Mouse (Mus musculus) kidney, embryonic 14.5 days (tissue): ENCODE measurements around the gene Ltb. TPM values are rescaled to one million over a fixed set of nuclear protein-coding genes. Genes with fewer than 3 reads are reported as not detected.

Experiments
- ATAC-seq: fragments of 200-750 bp; cut with Nextera tagmentation; 2 replicates; pipeline ENCODE4 v1.8.0; 2017; ENCODE audit warnings: moderate number of reproducible peaks, mild to moderate bottlenecking, moderate TSS enrichment, moderate library complexity; ENCODE audit not compliant: low FRiP score, low TSS enrichment
- H3K27ac ChIP-seq: fragments of 300-500 bp; sonication (generic); 2 replicates; pipeline ENCODE4 v1.5.1; 2014; ENCODE audit warnings: low read depth, mild to moderate bottlenecking, low read length, moderate library complexity, mixed read lengths
- H3K27me3 ChIP-seq: fragments of 300-500 bp; sonication (generic); 2 replicates; pipeline ENCODE4 v1.6.1; 2014; ENCODE audit warnings: mild to moderate bottlenecking, low read length; ENCODE audit not compliant: control insufficient read depth, insufficient read depth
- H3K36me3 ChIP-seq: fragments of 300-500 bp; sonication (generic); 2 replicates; pipeline ENCODE4 v1.6.1; 2014; ENCODE audit warnings: low read length, mixed read lengths; ENCODE audit not compliant: control insufficient read depth, insufficient read depth
- H3K4me1 ChIP-seq: fragments of 300-500 bp; sonication (generic); 2 replicates; pipeline ENCODE4 v1.6.1; 2014; ENCODE audit warnings: low read length, mixed read lengths; ENCODE audit not compliant: control insufficient read depth, insufficient read depth
- H3K4me2 ChIP-seq: fragments of 300-500 bp; sonication (generic); replicated peaks from 2 replicates; pipeline ENCODE4 v1.6.1; 2014; ENCODE audit warnings: low read depth, mild to moderate bottlenecking, low read length
- H3K4me3 ChIP-seq: fragments of 300-500 bp; sonication (generic); 2 replicates; pipeline ENCODE4 v1.5.1; 2014; ENCODE audit warnings: mild to moderate bottlenecking, low read length
- H3K9ac ChIP-seq: fragments of 300-500 bp; sonication (generic); 2 replicates; pipeline ENCODE4 v1.6.1; 2014; ENCODE audit warnings: low read depth, mild to moderate bottlenecking, low read length, moderate library complexity
- H3K9me3 ChIP-seq: fragments of 300-500 bp; sonication (generic); 2 replicates; pipeline ENCODE4 v1.6.1; 2016; ENCODE audit warnings: low read length; ENCODE audit not compliant: control insufficient read depth
- WGBS: fragments of 180-500 bp; shearing (Covaris S2); extraction: QIAGEN DNeasy Blood & Tissue Kit; methylation state at CpG from one replicate; pipeline ENCODE4 v1.1.7; 2014; 5-methylcytosine and 5-hydroxymethylcytosine counted together
- polyA plus RNA-seq: library from polyadenylated mRNA; unstranded; fragments of >200 nt; fragmentation: Nextera tagmentation; extraction: Ambion mirVana; gene quantifications from 2 replicates; pipeline ENCODE4 v1.2.1, GENCODE M21; 2014

Ltb gene
- polyA plus RNA-seq, 1 experiment from 2014 or later: 0.34 TPM

DNA sequence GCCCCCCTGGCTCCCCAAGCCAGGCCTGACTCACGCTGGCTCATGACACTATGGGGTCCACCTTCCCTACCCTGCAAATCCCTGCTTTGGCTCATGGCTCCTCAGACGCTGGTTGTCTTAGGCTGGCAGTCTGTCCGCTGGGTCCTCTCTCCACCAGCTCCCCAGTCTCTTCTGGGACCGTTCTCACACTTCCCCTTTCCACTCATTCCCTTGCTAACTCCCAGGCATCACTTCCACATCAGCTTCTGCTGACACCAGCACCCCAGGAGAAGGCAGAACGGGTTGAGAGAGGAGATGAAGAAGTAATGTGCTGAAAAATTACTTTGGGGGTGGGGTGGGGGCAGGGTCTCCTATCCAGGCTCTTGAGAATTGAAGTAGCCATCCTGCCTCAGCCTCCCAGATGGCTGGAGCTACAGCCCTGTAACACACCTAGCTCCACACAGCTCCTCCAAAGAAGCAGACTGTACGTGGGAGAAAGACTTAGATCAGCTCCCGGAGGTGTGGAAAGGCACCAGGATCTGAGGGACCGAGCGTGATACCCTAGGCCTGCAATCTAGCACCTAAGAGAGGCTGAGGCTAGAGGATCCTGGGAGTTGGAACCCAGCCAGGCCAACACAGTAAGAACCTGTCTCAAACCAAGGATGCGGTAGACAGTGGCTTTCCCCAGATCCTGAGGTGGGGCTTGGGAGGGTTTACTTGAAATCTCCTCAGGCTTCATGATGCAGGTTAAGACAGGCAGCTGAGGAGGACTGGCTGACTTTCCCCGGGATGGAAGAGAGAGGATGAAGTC is 21.6 kb upstream of the Ltb start:
- ATAC-seq: no peak
- WGBS: 72% methylated on average over 11 of the region's 11 CpGs
- no peaks in the 10 kb centered on the region for H3K9me3 ChIP-seq

DNA sequence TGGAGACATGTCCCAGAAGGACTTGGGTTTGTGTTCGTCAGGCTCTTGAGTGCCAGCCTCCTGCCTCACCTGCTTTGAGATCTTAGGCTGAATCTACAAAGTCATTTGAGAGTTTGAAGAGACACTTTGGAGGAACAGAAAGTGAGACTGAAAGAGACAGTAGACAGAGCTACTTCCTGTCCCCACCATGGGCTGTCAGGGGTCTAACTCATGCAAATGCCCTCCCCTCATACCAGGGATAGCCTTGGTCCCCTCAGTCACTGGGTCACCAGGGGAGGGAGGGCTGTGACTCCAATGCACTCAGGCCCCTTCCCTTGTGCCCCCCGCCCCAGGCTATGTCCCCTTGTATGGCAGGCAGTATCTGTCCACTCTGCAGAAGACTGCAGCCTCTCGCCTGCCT is 20.9 kb upstream of the Ltb start:
- Histone ChIP-seq H3K4me3 (no peak overlapping the region), H3K27ac (no peak overlapping the region), H3K9ac (no peak overlapping the region), H3K4me2 (no peak overlapping the region), H3K27me3 (no peaks in the 10 kb centered on the region), H3K36me3 (no peaks in the 10 kb centered on the region), H3K4me1 (no peaks in the 10 kb centered on the region), H3K9me3 (no peaks in the 10 kb centered on the region)
- ATAC-seq: no peak
- 77% methylated on average over 3 of the region's 3 CpGs for WGBS

More for the DNA sequence above, 21.6 kb upstream of the Ltb start:
- no peaks in the 10 kb centered on the region for H3K36me3 ChIP-seq
- no peaks in the 10 kb centered on the region for H3K4me1 ChIP-seq
- no peak overlapping the region for H3K4me2 ChIP-seq
- no peak overlapping the region for H3K27ac ChIP-seq
- H3K27me3 ChIP-seq: no peaks in the 10 kb centered on the region
- no peak overlapping the region for H3K4me3 ChIP-seq
- H3K9ac ChIP-seq: no peak overlapping the region

DNA sequence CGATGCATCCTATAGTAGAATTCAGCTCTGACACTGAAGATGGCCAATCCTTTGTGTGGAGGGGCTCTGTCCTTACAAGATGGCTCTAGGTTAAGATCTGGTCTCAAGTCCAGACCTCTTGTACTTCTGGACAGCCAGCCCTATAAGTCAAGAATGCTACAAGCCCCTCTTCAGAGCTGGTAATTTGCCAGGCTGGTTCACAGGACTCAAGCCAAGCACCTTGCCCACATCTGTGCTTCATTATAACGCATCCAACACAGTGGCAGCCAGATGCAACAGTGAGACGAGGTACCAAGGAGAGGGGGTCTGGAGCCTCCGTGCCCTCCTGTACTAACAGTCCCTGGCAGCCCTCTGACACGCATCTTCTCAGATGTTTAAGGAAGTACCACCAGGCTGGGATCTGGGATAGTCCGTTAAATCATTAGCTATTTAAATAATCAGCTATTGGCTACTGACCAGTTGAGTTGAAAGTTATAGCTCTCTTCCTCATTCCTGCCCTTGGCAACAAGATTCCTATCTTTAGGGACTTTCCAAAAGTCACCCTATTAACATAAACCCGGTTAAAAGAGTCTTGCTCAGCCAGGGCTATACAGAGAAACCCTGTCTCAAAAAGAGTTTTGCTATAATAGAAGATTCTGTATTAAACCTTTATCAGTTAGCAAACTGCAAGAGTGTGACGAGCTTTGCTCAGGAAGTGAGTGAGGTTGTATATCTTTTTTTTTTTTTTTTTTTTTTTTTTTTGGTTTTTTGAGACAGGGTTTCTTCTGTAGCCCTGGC is 19.9 kb upstream of the Ltb start:
- 67% methylated on average over 8 of the region's 8 CpGs for WGBS
- no peak overlapping the region for H3K27ac ChIP-seq
- ATAC-seq: no peak
- no peaks in the 10 kb centered on the region for H3K9me3 ChIP-seq
- H3K9ac ChIP-seq: no peak overlapping the region
- H3K27me3 ChIP-seq: no peaks in the 10 kb centered on the region
- H3K4me1 ChIP-seq: no peaks in the 10 kb centered on the region
- no peak overlapping the region for H3K4me2 ChIP-seq
- no peak overlapping the region for H3K4me3 ChIP-seq
- H3K36me3 ChIP-seq: no peaks in the 10 kb centered on the region

DNA sequence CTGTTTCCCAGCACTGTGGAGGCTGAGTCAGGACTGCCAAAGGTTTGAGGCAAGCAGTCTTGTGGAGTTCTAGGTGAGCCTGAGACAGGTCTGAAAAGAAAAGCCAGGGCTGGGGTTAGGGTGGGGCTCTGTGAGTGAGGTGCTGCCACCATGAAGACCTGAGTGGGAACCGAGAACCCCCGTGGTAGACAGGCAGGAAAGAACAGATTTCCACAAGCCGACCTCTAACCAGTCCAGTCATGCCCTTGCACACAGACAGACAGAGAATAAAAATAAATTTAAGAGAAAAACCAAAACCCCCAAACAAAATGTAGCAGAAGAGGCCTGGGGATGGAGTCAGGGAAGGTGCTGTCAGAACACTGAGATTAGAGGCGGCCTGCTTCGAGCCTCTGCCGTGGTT is 18.9 kb upstream of the Ltb start:
- no peak overlapping the region for H3K4me3 ChIP-seq
- H3K9ac ChIP-seq: no peak overlapping the region
- H3K27ac ChIP-seq: no peak overlapping the region
- no peaks in the 10 kb centered on the region for H3K9me3 ChIP-seq
- no peak overlapping the region for H3K4me2 ChIP-seq
- H3K36me3 ChIP-seq: no peaks in the 10 kb centered on the region
- H3K27me3 ChIP-seq: no peaks in the 10 kb centered on the region
- 67% methylated on average over 6 of the region's 6 CpGs for WGBS
- no peak for ATAC-seq
- H3K4me1 ChIP-seq: no peaks in the 10 kb centered on the region

- H3K4me2 ChIP-seq: no peak within 1 kb of the TSS
- WGBS: 42% methylated on average over 2 of the region's 2 CpGs
- ATAC-seq: no peak
Measured at GRCm38 (mm10) chr17:35175968-35176367, 18.3 kb upstream of the Ltb start, which contains the start of gene Aif1. Gene Aif1 (minus strand): TSS chr17:35176068.

GRCm38 (mm10) chr17:35178528-35178927 is 15.7 kb upstream of the Ltb start:
- no peak overlapping the region for H3K9ac ChIP-seq
- peak; percentile 82 for ATAC-seq
- no peak overlapping the region for H3K27ac ChIP-seq
- H3K4me3 ChIP-seq: no peak overlapping the region
- no peaks in the 10 kb centered on the region for H3K9me3 ChIP-seq
- no peaks in the 10 kb centered on the region for H3K27me3 ChIP-seq
- no peak overlapping the region for H3K4me2 ChIP-seq
- no peaks in the 10 kb centered on the region for H3K36me3 ChIP-seq
- WGBS: 19% methylated on average over 5 of the region's 5 CpGs
- no peaks in the 10 kb centered on the region for H3K4me1 ChIP-seq

More at GRCm38 (mm10) chr17:35175968-35176367, 18.3 kb upstream of the Ltb start, which contains the start of gene Aif1:
- no peaks in the 10 kb centered on the region for H3K4me1 ChIP-seq
- no peaks in the 10 kb centered on the region for H3K9me3 ChIP-seq
- H3K36me3 ChIP-seq: no peaks in the 10 kb centered on the region
- H3K27ac ChIP-seq: no peak within 1 kb of the TSS
- H3K4me3 ChIP-seq: no peak within 1 kb of the TSS
- H3K27me3 ChIP-seq: no peaks in the 10 kb centered on the region
- no peak within 1 kb of the TSS for H3K9ac ChIP-seq

- H3K9me3 ChIP-seq: no peaks in the 10 kb centered on the region
- H3K4me3 ChIP-seq: no peak overlapping the region
- no peaks in the 10 kb centered on the region for H3K4me1 ChIP-seq
- H3K36me3 ChIP-seq: no peaks in the 10 kb centered on the region
- 88% methylated on average over 5 of the region's 5 CpGs for WGBS
- H3K9ac ChIP-seq: no peak overlapping the region
- H3K27me3 ChIP-seq: no peaks in the 10 kb centered on the region
- H3K27ac ChIP-seq: no peak overlapping the region
- H3K4me2 ChIP-seq: no peak overlapping the region
- ATAC-seq: no peak
Measured at GRCm38 (mm10) chr17:35180093-35180492, 14.1 kb upstream of the Ltb start.

DNA sequence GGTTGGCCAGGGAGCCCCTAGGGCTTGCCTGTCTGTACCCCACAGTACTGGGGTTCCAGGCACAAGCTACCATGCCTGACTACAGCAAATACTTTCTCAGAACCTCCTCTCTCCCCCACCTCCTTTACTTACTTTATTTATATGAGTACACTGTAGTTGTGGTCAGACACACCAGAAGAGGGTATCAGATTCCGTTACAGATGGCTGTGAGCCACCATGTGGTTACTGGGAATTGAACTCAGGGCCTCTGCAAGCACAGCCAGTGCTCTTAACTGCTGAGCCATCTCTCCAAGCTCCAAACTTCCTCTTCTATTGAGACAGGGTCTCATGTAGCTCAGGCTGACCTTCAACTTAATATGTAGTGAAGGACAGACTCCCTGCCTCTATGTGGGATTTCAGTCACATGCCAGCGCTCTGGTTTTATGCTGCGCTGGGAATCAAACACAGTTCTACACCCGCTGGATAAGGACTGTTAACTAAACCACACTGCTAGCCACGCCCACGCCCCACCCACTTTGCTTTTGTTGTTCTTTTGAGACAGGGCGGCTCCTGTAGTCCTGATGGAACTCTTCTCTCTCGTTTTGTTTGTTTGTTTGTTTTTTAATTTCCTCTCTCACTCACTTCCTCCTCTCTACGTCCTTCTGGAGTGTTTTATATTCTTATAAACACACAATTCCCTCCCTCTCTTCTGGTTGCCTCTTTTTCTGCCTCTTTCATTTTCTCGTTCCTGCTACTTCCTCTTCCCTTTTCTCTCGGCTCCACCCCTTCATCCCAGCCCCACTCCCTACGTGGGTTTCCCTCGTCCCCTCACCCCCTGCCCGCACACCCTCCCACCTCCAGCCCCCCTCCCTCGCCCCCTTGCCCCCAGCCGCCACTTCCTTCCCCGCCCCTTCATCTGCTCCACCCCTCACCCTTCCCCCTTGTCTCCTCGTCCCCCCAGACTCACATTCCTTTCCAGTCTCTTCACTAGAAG is 8.3 kb upstream of the Ltb start:
- Histone ChIP-seq H3K36me3 (no peaks in the 10 kb centered on the region), H3K4me1 (peaks cover 9% of the 10 kb centered on the region; the same call in 1 of the 2 replicates), H3K4me2 (peak overlapping the region; percentile 55), H3K27me3 (no peaks in the 10 kb centered on the region), H3K9me3 (no peaks in the 10 kb centered on the region), H3K4me3 (peak overlapping the region; percentile 37), H3K27ac (peak overlapping the region; percentile 57), H3K9ac (peak overlapping the region; percentile 14; the same call in 1 of the 2 replicates)
- ATAC-seq: peak; percentile 60; the same call in 1 of the 2 replicates
- 3% methylated on average over 17 of the region's 18 CpGs for WGBS
